Comparison of ENCODE assay signal across 21 mouse cellular contexts in genomic region chr1:53864046-53864445, GRCm38 (mm10).
DNase-seq lines count a peak whose midpoint lies in the region; ATAC-seq lines count a peak whose summit lies in the region.
"Had no signal": no experiment of that assay in that cellular context is flagged by ENCODE, and none has a peak within 500 bp of the region (broad histone marks: within the 10 kb centered on the region; RNA-seq: fewer than 3 reads in every experiment).

No protein-coding gene starts in this region.

- H3K36me3 ChIP-seq in kidney, embryonic 14.5 days (ENCODE audit: control insufficient read depth, insufficient read depth, low read length): no peaks in the 10 kb centered on the region
- H3K36me3 ChIP-seq in neural tube, embryonic 12.5 days: no peaks in the 10 kb centered on the region; the same call in 1 of the 2 replicates
- no peaks in the 10 kb centered on the region for H3K36me3 ChIP-seq in neural tube, embryonic 15.5 days
- H3K36me3 ChIP-seq: embryonic facial prominence, embryonic 13.5 days; embryonic facial prominence, embryonic 15.5 days; forebrain, embryonic 10.5 days; forebrain, embryonic 12.5 days had no signal

- ATAC-seq in kidney, embryonic 14.5 days (ENCODE audit: low FRiP score, low TSS enrichment): 0 out of 2 replicates have a peak, but pooled peaks have one; percentile 32
- 0 out of 2 replicates have a peak, but pooled peaks have one; percentile 33 for ATAC-seq in neural tube, embryonic 12.5 days (ENCODE audit: low FRiP score, low read depth)
- no peak for ATAC-seq in neural tube, embryonic 15.5 days (ENCODE audit: low FRiP score)
- ATAC-seq: forebrain, embryonic 14.5 days; forebrain, embryonic 16.5 days had no signal

- no peaks in the 10 kb centered on the region for H3K27me3 ChIP-seq in kidney, embryonic 14.5 days (ENCODE audit: control insufficient read depth, insufficient read depth, low read length)
- no peaks in the 10 kb centered on the region for H3K27me3 ChIP-seq in neural tube, embryonic 12.5 days (replicated peaks)
- no peaks in the 10 kb centered on the region for H3K27me3 ChIP-seq in neural tube, embryonic 15.5 days (replicated peaks)
- H3K27me3 ChIP-seq: embryonic facial prominence, embryonic 13.5 days; embryonic facial prominence, embryonic 15.5 days; forebrain, embryonic 12.5 days had no signal

- no peaks in the 10 kb centered on the region for H3K4me1 ChIP-seq in kidney, embryonic 14.5 days (ENCODE audit: control insufficient read depth, insufficient read depth, low read length)
- H3K4me1 ChIP-seq in neural tube, embryonic 12.5 days: no peaks in the 10 kb centered on the region
- H3K4me1 ChIP-seq in neural tube, embryonic 15.5 days: no peaks in the 10 kb centered on the region
- H3K4me1 ChIP-seq: embryonic facial prominence, embryonic 13.5 days; embryonic facial prominence, embryonic 15.5 days; forebrain, embryonic 12.5 days had no signal

- no peak overlapping the region for H3K9ac ChIP-seq in kidney, embryonic 14.5 days (ENCODE audit: low read depth, low read length)
- no peak overlapping the region for H3K9ac ChIP-seq in neural tube, embryonic 12.5 days
- H3K9ac ChIP-seq in neural tube, embryonic 15.5 days (replicated peaks): no peak overlapping the region
- H3K9ac ChIP-seq: embryonic facial prominence, embryonic 13.5 days; embryonic facial prominence, embryonic 15.5 days; forebrain, embryonic 12.5 days had no signal

- no peak for DNase-seq in kidney, postnatal 14 days
- DNase-seq: adrenal gland, adult 2 months; adrenal gland, postnatal 10 days; adrenal gland, postnatal 25 days; cerebellum, adult 11 months; cerebellum, adult 18-20 months; cerebellum, adult 8-10 months; cerebellum, adult 9-11 months; cerebellum, postnatal 14 days; cerebellum, postnatal 36 days; embryo, embryonic 11 days had no signal

- H3K4me3 ChIP-seq in kidney, embryonic 14.5 days (ENCODE audit: low read length): no peak overlapping the region
- H3K4me3 ChIP-seq in neural tube, embryonic 12.5 days: no peak overlapping the region
- no peak overlapping the region for H3K4me3 ChIP-seq in neural tube, embryonic 15.5 days (replicated peaks)
- H3K4me3 ChIP-seq: embryonic facial prominence, embryonic 13.5 days; embryonic facial prominence, embryonic 15.5 days; erythroblast, embryonic 14.5 days; forebrain, embryonic 10.5 days; forebrain, embryonic 12.5 days had no signal

- H3K4me2 ChIP-seq in kidney, embryonic 14.5 days (replicated peaks; ENCODE audit: low read depth, low read length): no peak overlapping the region
- no peak overlapping the region for H3K4me2 ChIP-seq in neural tube, embryonic 12.5 days (replicated peaks)
- no peak overlapping the region for H3K4me2 ChIP-seq in neural tube, embryonic 15.5 days
- H3K4me2 ChIP-seq: embryonic facial prominence, embryonic 13.5 days; embryonic facial prominence, embryonic 15.5 days; forebrain, embryonic 12.5 days had no signal

- H3K9me3 ChIP-seq in kidney, embryonic 14.5 days (ENCODE audit: control insufficient read depth, low read length): no peaks in the 10 kb centered on the region
- H3K9me3 ChIP-seq in neural tube, embryonic 12.5 days: no peaks in the 10 kb centered on the region
- no peaks in the 10 kb centered on the region for H3K9me3 ChIP-seq in neural tube, embryonic 15.5 days (replicated peaks)
- H3K9me3 ChIP-seq: embryonic facial prominence, embryonic 13.5 days; embryonic facial prominence, embryonic 15.5 days; forebrain, embryonic 10.5 days; forebrain, embryonic 12.5 days had no signal

- 54% methylated on average over 3 of the region's 3 CpGs for WGBS in kidney, embryonic 14.5 days
- WGBS in neural tube, embryonic 12.5 days: 34% methylated on average over 3 of the region's 3 CpGs
- 31% methylated on average over 3 of the region's 3 CpGs for WGBS in neural tube, embryonic 15.5 days

- H3K27ac ChIP-seq in kidney, embryonic 14.5 days (ENCODE audit: low read depth, low read length): no peak overlapping the region
- H3K27ac ChIP-seq in neural tube, embryonic 12.5 days: no peak overlapping the region
- H3K27ac ChIP-seq in neural tube, embryonic 15.5 days (replicated peaks): no peak overlapping the region
- H3K27ac ChIP-seq: embryonic facial prominence, embryonic 13.5 days; embryonic facial prominence, embryonic 15.5 days; forebrain, embryonic 10.5 days; forebrain, embryonic 12.5 days had no signal
